Mouse (Mus musculus) thymus, postnatal 4 days (tissue): ENCODE measurements at regions not wholly inside any gene's neighbourhood (a gene's known extent, or its start where the extent isn't known, plus 50 kb on each side); places are given as distances from the start of the nearest gene placed in this dataset.
"Not testable (repeated sequence)": the region's sequence is repeated elsewhere in the genome, so short reads cannot be mapped to it uniquely, and the experiment has no call there.

Source experiments
- DNase-seq: peaks from one replicate; pipeline ENCODE4 v3.0.0; 2021

DNA sequence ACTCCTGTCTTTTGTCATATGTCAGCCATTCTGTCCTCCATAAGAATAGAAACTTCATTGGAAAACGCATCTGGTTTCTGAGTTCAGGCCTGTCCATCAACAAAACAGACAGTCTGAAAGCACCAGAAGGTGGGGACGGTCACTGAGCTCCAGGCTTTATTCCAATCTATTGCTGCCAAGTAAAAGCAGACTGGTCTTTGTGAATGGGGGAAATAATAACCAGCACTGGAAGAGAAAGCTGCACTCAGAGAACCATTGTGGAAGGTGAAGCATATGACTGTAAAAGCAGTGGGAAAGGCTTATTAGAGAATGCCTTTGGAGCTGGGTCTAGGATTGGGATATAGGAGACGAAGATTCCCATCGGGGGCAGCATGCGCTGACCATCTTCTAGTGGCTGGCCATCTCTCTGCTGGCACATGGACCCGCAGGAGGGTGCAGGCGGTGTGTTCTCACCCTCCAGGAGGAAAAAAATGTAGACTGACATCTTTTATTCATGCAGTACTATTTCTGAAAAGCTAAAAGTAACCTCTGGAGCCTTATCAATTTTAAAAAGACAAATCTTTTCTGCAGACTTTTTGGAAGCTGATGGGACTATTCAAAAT lies 1638.0 kb downstream of the Car8 start:
- DNase-seq: no peak

GRCm38 (mm10) chr4:6596321-6596720 lies 1642.5 kb downstream of the Car8 start:
- DNase-seq: no peak

DNA sequence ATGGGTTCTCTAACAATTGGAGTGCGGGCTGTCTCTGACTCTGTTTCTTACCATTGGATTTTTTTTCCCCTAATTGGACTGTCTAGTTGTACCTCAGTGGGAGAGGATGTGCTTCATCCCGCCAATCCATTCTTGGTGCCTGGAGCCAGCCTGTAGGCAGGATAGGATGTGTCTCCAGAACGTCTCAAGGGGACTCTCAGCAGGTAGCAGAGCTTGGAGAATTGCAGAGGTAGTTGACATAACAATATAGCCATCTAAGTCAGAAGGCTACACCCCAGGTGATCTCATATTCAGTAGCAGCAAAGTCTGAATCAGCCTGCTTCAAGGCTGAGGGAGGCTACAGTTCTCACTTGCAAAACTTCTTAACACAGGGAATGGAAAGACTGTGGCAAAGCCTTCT lies 1646.0 kb downstream of the Car8 start:
- not testable (repeated sequence) for DNase-seq

DNA sequence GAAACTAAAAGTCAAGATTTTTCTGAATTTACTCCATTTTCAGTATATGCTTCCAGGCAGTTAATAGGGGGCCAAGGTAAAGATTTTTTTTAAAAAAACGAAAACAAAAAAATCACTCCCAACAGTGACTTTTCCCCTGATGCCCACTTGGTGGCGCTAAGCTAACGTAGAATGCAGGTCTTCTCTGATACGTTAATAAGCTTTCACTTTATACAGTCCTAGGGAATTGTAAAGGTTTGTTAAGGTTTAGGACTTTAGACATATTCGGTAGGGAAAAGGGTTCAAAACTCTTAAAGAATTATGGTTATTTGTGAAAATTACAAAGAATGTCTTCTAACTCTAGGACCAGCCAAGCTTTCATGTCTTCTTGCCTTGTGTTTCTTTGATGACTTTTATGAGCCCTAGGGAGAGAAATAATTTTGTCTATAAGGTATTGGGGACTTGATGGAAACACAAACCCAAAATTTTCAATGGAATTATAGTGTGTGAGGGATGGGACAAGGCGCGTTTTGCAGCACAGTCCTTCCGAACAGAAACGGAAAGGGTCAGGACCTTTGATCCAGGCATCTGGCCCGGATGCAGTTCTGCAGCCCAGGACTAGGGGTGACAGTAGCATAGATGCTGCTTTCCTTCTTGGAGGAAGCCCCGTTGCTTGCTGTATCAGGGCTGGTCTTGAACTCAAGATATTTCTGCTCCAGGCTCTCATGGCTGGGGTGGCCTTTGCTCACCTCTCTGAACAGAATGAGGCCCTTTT lies 1677.1 kb downstream of the Car8 start:
- peak; percentile 64 for DNase-seq

DNA sequence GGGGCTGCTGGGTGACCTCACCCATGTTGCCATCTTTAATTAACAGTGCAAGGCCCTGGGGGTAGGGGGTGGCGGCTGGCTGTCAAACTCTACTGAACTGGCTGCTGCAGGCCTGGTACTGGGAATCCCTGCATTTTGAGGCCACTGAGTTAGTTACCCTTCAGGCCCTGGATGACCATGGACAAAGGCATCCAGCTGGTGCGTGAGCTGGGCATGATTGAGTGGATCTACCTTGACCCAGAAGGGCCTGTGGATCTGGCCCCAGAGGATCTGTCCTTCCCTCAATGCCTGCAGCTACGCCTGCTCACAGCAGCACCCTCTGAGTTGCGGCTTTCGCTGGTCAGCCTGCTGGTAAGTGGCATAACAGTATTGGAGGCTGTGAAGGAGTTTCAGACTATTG lies 1699.2 kb downstream of the Car8 start:
- DNase-seq: no peak

DNA sequence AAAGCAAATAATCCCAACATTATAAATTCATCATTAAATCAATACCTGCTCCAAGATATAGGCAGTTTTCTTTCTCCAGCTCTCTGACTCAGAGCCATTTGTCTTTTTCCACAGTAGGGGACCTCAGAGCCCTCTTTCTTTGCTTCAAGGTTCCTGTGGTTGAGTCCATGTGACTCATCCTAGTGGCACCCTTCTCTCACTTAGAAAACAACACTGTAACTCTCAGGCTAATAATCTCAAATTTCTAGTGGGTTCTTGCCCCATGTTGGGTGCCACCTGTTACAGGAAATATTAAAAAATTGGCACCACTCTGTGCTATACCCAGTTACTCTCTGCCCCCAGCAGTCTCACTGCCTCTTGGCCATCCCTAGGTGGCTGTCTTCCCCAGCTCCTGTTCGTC lies 1706.4 kb downstream of the Car8 start:
- DNase-seq: no peak

DNA sequence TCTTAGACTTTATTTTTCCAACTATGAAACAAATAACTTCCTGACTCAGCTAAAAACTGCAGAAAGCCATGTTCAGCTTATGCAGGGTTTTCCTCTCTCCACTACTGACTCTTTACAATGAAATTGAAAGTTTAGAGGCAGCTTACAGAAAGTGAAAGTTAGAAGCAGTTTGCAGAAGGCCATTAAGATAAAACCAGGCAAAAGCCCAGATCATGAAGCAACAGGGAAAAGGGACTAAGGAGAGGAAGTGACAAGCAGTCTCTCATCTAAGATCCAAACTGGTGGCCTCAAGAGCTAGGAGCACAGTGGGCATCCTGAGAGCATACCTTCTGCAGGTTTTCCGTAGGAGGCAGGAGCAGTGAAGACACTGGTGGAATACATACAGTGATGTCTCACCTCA lies 1721.2 kb downstream of the Car8 start:
- no peak for DNase-seq

DNA sequence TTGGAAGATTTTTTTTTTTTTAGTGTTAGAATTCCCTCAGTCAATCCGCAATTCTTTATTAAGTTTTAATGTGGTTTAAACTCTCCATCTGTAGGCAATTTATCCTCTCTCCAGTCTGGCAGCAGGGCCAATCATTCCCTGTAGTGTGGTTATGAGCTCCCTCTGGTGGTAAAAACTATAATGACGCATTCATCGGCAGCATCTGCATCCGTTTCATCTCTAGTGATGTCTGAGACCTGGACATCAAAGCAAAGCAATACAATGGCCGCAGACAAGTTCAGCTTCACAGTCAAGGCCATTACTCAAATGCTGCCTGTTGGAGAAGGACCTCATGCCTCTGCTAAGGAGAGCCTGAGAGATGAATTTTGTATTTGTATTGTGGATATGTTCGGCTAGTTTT lies 1721.7 kb upstream of the Impad1 start:
- DNase-seq: peak; percentile 60

GRCm38 (mm10) chr4:6513635-6514034 lies 1720.5 kb upstream of the Impad1 start:
- no peak for DNase-seq

- peak; percentile 86 for DNase-seq
Measured at GRCm38 (mm10) chr4:6512749-6513364, 1719.7 kb upstream of the Impad1 start.

GRCm38 (mm10) chr4:6508091-6508490 lies 1714.9 kb upstream of the Impad1 start:
- DNase-seq: peak; percentile 40
